Mouse (Mus musculus): ENCODE measurements around the gene Cd302. TPM values are rescaled to one million over a fixed set of nuclear protein-coding genes. Genes with fewer than 3 reads are reported as not detected.
A peak's percentile ranks its signal among the peaks of the same experiment; 100 is the strongest.

The Cd302 gene
- polyA plus RNA-seq, 1 experiment from 2014 or later = 13.2 TPM

GRCm38 (mm10) chr2:60233147-60233546, 51.1 kb downstream of the Cd302 start:
- H3K9me3 ChIP-seq = no peaks in the 10 kb centered on the region
- no peak overlapping the region for H3K4me3 ChIP-seq (replicated peaks)
- WGBS = 81% methylated on average over 2 of the region's 2 CpGs
- no peak overlapping the region for H3K9ac ChIP-seq
- no peak overlapping the region for H3K27ac ChIP-seq
- ATAC-seq (ENCODE audit: low FRiP score) = no peak
- H3K4me1 ChIP-seq = no peaks in the 10 kb centered on the region
- H3K36me3 ChIP-seq (replicated peaks) = peaks cover 57% of the 10 kb centered on the region
- H3K27me3 ChIP-seq = no peaks in the 10 kb centered on the region
- H3K4me2 ChIP-seq = no peak overlapping the region

GRCm38 (mm10) chr2:60230361-60230760, 53.9 kb downstream of the Cd302 start:
- Histone ChIP-seq H3K27me3 (no peaks in the 10 kb centered on the region), H3K4me2 (no peak overlapping the region), H3K4me1 (no peaks in the 10 kb centered on the region), H3K9ac (no peak overlapping the region), H3K4me3 (replicated peaks) (no peak overlapping the region), H3K9me3 (no peaks in the 10 kb centered on the region), H3K27ac (no peak overlapping the region), H3K36me3 (replicated peaks) (peaks cover 36% of the 10 kb centered on the region)
- no peak for ATAC-seq (ENCODE audit: low FRiP score)
- WGBS = 94% methylated on average over 2 of the region's 2 CpGs

GRCm38 (mm10) chr2:60228470-60228869, 55.8 kb downstream of the Cd302 start:
- no peak overlapping the region for H3K4me3 ChIP-seq (replicated peaks)
- H3K27me3 ChIP-seq = no peaks in the 10 kb centered on the region
- H3K4me2 ChIP-seq = no peak overlapping the region
- no peak overlapping the region for H3K9ac ChIP-seq
- no peaks in the 10 kb centered on the region for H3K4me1 ChIP-seq
- H3K36me3 ChIP-seq (replicated peaks) = peaks cover 24% of the 10 kb centered on the region
- 54% methylated on average over 1 of the region's 1 CpGs for WGBS
- no peak overlapping the region for H3K27ac ChIP-seq
- ATAC-seq (ENCODE audit: low FRiP score) = no peak
- no peaks in the 10 kb centered on the region for H3K9me3 ChIP-seq

- H3K4me1 ChIP-seq = no peaks in the 10 kb centered on the region
- no peak overlapping the region for H3K27ac ChIP-seq
- H3K4me2 ChIP-seq = no peak overlapping the region
- H3K9me3 ChIP-seq = no peaks in the 10 kb centered on the region
- no peak overlapping the region for H3K9ac ChIP-seq
- WGBS = 79% methylated on average over 1 of the region's 1 CpGs
- ATAC-seq (ENCODE audit: low FRiP score) = no peak
- no peak overlapping the region for H3K4me3 ChIP-seq (replicated peaks)
- no peaks in the 10 kb centered on the region for H3K36me3 ChIP-seq (replicated peaks)
- H3K27me3 ChIP-seq = no peaks in the 10 kb centered on the region
These were observed 60.8 kb downstream of the Cd302 start for GRCm38 (mm10) chr2:60223489-60223888.

GRCm38 (mm10) chr2:60221954-60222353, 62.3 kb downstream of the Cd302 start:
- Histone ChIP-seq H3K4me2 (no peak overlapping the region), H3K27ac (no peak overlapping the region), H3K4me1 (peaks cover 5% of the 10 kb centered on the region; the same call in 1 of the 2 replicates), H3K4me3 (replicated peaks) (no peak overlapping the region), H3K9ac (no peak overlapping the region), H3K9me3 (no peaks in the 10 kb centered on the region), H3K27me3 (no peaks in the 10 kb centered on the region), H3K36me3 (replicated peaks) (no peaks in the 10 kb centered on the region)
- no peak for ATAC-seq (ENCODE audit: low FRiP score)
- WGBS = 97% methylated on average over 2 of the region's 2 CpGs

GRCm38 (mm10) chr2:60221236-60221635, 63.1 kb downstream of the Cd302 start:
- no peak for ATAC-seq (ENCODE audit: low FRiP score)
- H3K4me2 ChIP-seq = no peak overlapping the region
- H3K4me3 ChIP-seq (replicated peaks) = no peak overlapping the region
- 81% methylated on average over 6 of the region's 6 CpGs for WGBS
- H3K27ac ChIP-seq = no peak overlapping the region
- no peaks in the 10 kb centered on the region for H3K36me3 ChIP-seq (replicated peaks)
- H3K9me3 ChIP-seq = no peaks in the 10 kb centered on the region
- H3K27me3 ChIP-seq = no peaks in the 10 kb centered on the region
- H3K9ac ChIP-seq = no peak overlapping the region
- H3K4me1 ChIP-seq = peaks cover 5% of the 10 kb centered on the region; the same call in 1 of the 2 replicates

- ATAC-seq (ENCODE audit: low FRiP score) = no peak
- H3K9me3 ChIP-seq = no peaks in the 10 kb centered on the region
- H3K36me3 ChIP-seq (replicated peaks) = 0 out of 2 replicates have a peak, but pooled peaks cover 7% of the 10 kb centered on the region
These were observed 66.7 kb downstream of the Cd302 start for GRCm38 (mm10) chr2:60217620-60218019.

GRCm38 (mm10) chr2:60216547-60217153, 67.6 kb downstream of the Cd302 start:
- H3K27me3 ChIP-seq = no peaks in the 10 kb centered on the region
- peaks cover 21% of the 10 kb centered on the region for H3K4me1 ChIP-seq
- 91% methylated on average over 4 of the region's 4 CpGs for WGBS
- H3K4me3 ChIP-seq (replicated peaks) = no peak overlapping the region
- no peak overlapping the region for H3K4me2 ChIP-seq
- ATAC-seq (ENCODE audit: low FRiP score) = no peak
- H3K27ac ChIP-seq = no peak overlapping the region
- 0 out of 2 replicates have a peak, but pooled peaks cover 11% of the 10 kb centered on the region for H3K36me3 ChIP-seq (replicated peaks)
- H3K9me3 ChIP-seq = no peaks in the 10 kb centered on the region
- H3K9ac ChIP-seq = no peak overlapping the region

More at GRCm38 (mm10) chr2:60217620-60218019, 66.7 kb downstream of the Cd302 start:
- Histone ChIP-seq H3K4me2 (no peak overlapping the region), H3K4me1 (peaks cover 14% of the 10 kb centered on the region), H3K27ac (no peak overlapping the region), H3K4me3 (replicated peaks) (no peak overlapping the region), H3K9ac (no peak overlapping the region), H3K27me3 (no peaks in the 10 kb centered on the region)
- WGBS = 90% methylated on average over 6 of the region's 6 CpGs

GRCm38 (mm10) chr2:60214683-60215082, 69.6 kb downstream of the Cd302 start:
- 0 out of 2 replicates have a peak, but pooled peaks cover 15% of the 10 kb centered on the region for H3K36me3 ChIP-seq (replicated peaks)
- no peak overlapping the region for H3K4me2 ChIP-seq
- peaks cover 31% of the 10 kb centered on the region for H3K4me1 ChIP-seq
- H3K9ac ChIP-seq = no peak overlapping the region
- H3K27me3 ChIP-seq = no peaks in the 10 kb centered on the region
- no peak overlapping the region for H3K4me3 ChIP-seq (replicated peaks)
- no peak overlapping the region for H3K27ac ChIP-seq
- no peaks in the 10 kb centered on the region for H3K9me3 ChIP-seq
- WGBS = 92% methylated on average over 2 of the region's 2 CpGs
- no peak for ATAC-seq (ENCODE audit: low FRiP score)

GRCm38 (mm10) chr2:60212488-60212887, 71.8 kb downstream of the Cd302 start:
- H3K4me3 ChIP-seq (replicated peaks) = no peak overlapping the region
- peaks cover 4% of the 10 kb centered on the region; the same call in 1 of the 2 replicates for H3K27me3 ChIP-seq
- no peaks in the 10 kb centered on the region for H3K9me3 ChIP-seq
- H3K36me3 ChIP-seq (replicated peaks) = 0 out of 2 replicates have a peak, but pooled peaks cover 15% of the 10 kb centered on the region
- no peak for ATAC-seq (ENCODE audit: low FRiP score)
- H3K4me2 ChIP-seq = no peak overlapping the region
- peaks cover 34% of the 10 kb centered on the region for H3K4me1 ChIP-seq
- no peak overlapping the region for H3K9ac ChIP-seq
- H3K27ac ChIP-seq = no peak overlapping the region

- H3K9me3 ChIP-seq = no peaks in the 10 kb centered on the region
- WGBS = 25% methylated on average over 5 of the region's 5 CpGs
- H3K27ac ChIP-seq = 0 out of 2 replicates have a peak overlapping the region, but pooled peaks have one; percentile 93
- H3K9ac ChIP-seq = peak overlapping the region; percentile 94
- H3K4me2 ChIP-seq = peak overlapping the region; percentile 76
- no peak for ATAC-seq (ENCODE audit: low FRiP score)
- peaks cover 31% of the 10 kb centered on the region for H3K4me1 ChIP-seq
- H3K36me3 ChIP-seq (replicated peaks) = 0 out of 2 replicates have a peak, but pooled peaks cover 12% of the 10 kb centered on the region
- peak overlapping the region; percentile 95 for H3K4me3 ChIP-seq (replicated peaks)
- peaks cover 4% of the 10 kb centered on the region; the same call in 1 of the 2 replicates for H3K27me3 ChIP-seq
These were observed 73.5 kb downstream of the Cd302 start for GRCm38 (mm10) chr2:60210821-60211220.

- H3K36me3 ChIP-seq (replicated peaks) = 0 out of 2 replicates have a peak, but pooled peaks cover 14% of the 10 kb centered on the region
- H3K27ac ChIP-seq = peak within 1 kb of the TSS; percentile 93
- H3K4me3 ChIP-seq (replicated peaks) = peak within 1 kb of the TSS; percentile 95
- H3K9me3 ChIP-seq = no peaks in the 10 kb centered on the region
- H3K9ac ChIP-seq = peak within 1 kb of the TSS; percentile 94
- H3K27me3 ChIP-seq = peaks cover 4% of the 10 kb centered on the region; the same call in 1 of the 2 replicates
- peak within 1 kb of the TSS; percentile 76 for H3K4me2 ChIP-seq
- peak; percentile 94 for ATAC-seq (ENCODE audit: low FRiP score)
- under 1% methylated on average over 44 of the region's 109 CpGs for WGBS
- peaks cover 31% of the 10 kb centered on the region for H3K4me1 ChIP-seq
These were observed 74.3 kb downstream of the Cd302 start, which contains the start of the genes Baz2b and March7 for GRCm38 (mm10) chr2:60209703-60210651. Baz2b (minus strand) TSS chr2:60209839. March7 (plus strand) TSS chr2:60209887.

Data from forebrain, embryonic 12.5 days (tissue).